Mouse (Mus musculus) E14TG2a.4 (cell line): ENCODE data around the gene Gm21915.

Experiments
- H3K27me3 ChIP-seq: 2 replicates; pipeline ENCODE4 v1.6.1; 2014; ENCODE audit warnings: low read length, control low read depth; ENCODE audit not compliant: insufficient read depth
- H3K36me3 ChIP-seq: 2 replicates; pipeline ENCODE4 v1.6.1; 2014; ENCODE audit warnings: low read length, control low read depth; ENCODE audit not compliant: insufficient read depth
- H3K4me1 ChIP-seq: replicated peaks from 2 replicates; pipeline ENCODE4 v1.6.1; 2014; ENCODE audit warnings: low read depth, low read length, control low read depth
- H3K4me3 ChIP-seq: replicated peaks from 2 replicates; pipeline ENCODE4 v1.5.1; 2014; ENCODE audit warnings: mild to moderate bottlenecking, low read length
- H3K9me3 ChIP-seq: 2 replicates; pipeline ENCODE4 v1.6.1; 2014; ENCODE audit warnings: low read length, control low read depth
- CTCF ChIP-seq: conservative IDR thresholded peaks from 2 replicates; pipeline ENCODE4 v1.5.1; 2014; ENCODE audit warnings: low read length
- NANOG ChIP-seq: IDR thresholded peaks from 2 replicates; pipeline ENCODE4 v1.6.1; 2014; ENCODE audit warnings: borderline replicate concordance, low read length, mixed read lengths
- POU5F1 ChIP-seq: IDR thresholded peaks from 2 replicates; pipeline ENCODE4 v1.6.1; 2014; ENCODE audit warnings: low read length, borderline replicate concordance

Gm21915 gene

GRCm38 (mm10) chr9:40717875-40718185, 47.4 kb downstream of the Gm21915 start:
- Histone ChIP-seq H3K9me3 (no peaks in the 10 kb centered on the region), H3K4me3 (no peak overlapping the region), H3K36me3 (no peaks in the 10 kb centered on the region), H3K27me3 (peaks cover 10% of the 10 kb centered on the region; the same call in 1 of the 2 replicates), H3K4me1 (no peaks in the 10 kb centered on the region)
- no peak for TF ChIP-seq CTCF
- TF ChIP-seq NANOG = no peak
- no peak for TF ChIP-seq POU5F1
